Mouse (Mus musculus) ES-E14 (cell line): ENCODE measurements around the gene Chsy1.

Experiments
- CHD2 ChIP-seq: IDR thresholded peaks from 2 replicates; pipeline ENCODE4 v1.6.1; 2014; ENCODE audit warnings: mild to moderate bottlenecking, low read depth, low read length, inconsistent platforms
- HCFC1 ChIP-seq: IDR thresholded peaks from 2 replicates; pipeline ENCODE4 v1.6.1; 2012; ENCODE audit warnings: low read length, inconsistent platforms, borderline replicate concordance; ENCODE audit not compliant: insufficient read depth
- MAFK ChIP-seq: IDR thresholded peaks from 2 replicates; pipeline ENCODE4 v1.6.1; 2014; ENCODE audit warnings: mild to moderate bottlenecking, low read depth, low read length, inconsistent platforms; ENCODE audit not compliant: insufficient read depth
- ZC3H11A ChIP-seq: IDR thresholded peaks from 2 replicates; pipeline ENCODE4 v1.6.1; 2012; ENCODE audit warnings: low read depth, mild to moderate bottlenecking, inconsistent platforms, low read length, borderline replicate concordance
- ZNF384 ChIP-seq: IDR thresholded peaks from 2 replicates; pipeline ENCODE4 v1.6.1; 2012; ENCODE audit warnings: low read depth, low read length, inconsistent platforms

GRCm38 (mm10) chr7:66110636-66111112 lies 1.4 kb downstream of the Chsy1 start:
- TF ChIP-seq CHD2 (no peak), MAFK (no peak), HCFC1 (no peak), ZC3H11A (no peak), ZNF384 (no peak)
